Mouse (Mus musculus): ENCODE results near the gene Spta1. TPM values are rescaled to one million over a fixed set of nuclear protein-coding genes. Genes with fewer than 3 reads are reported as not detected.

Spta1 gene
- total RNA-seq, 2 experiments from 2014 or later, result 2.6 to 5.1 TPM

- no peak for DNase-seq
Observed at GRCm38 (mm10) chr1:174267816-174268215, 95.2 kb downstream of the Spta1 start.

- no peak for DNase-seq
Observed at GRCm38 (mm10) chr1:174269162-174269561, 96.6 kb downstream of the Spta1 start.

- no peak for DNase-seq
Observed at GRCm38 (mm10) chr1:174270643-174271042, 98.1 kb downstream of the Spta1 start.

Other genes starting within 250 kb of the Spta1 start
- gene Mndal, start 230.3 kb upstream of the Spta1 start, total RNA-seq (2021), result 10 to 100 TPM; 13.9 to 15.0 TPM
- 10 to 100 TPM in 1 of 2 experiments, 1 to 10 TPM in 1; 8.6 to 12.1 TPM for gene Ifi203, start 230.1 kb upstream of the Spta1 start, total RNA-seq (2021)
- gene Ifi202b, start 190.0 kb upstream of the Spta1 start, total RNA-seq (2021), result not detected
- gene Ifi205, start 141.0 kb upstream of the Spta1 start, total RNA-seq (2021), result 1 to 10 TPM; 1.3 to 3.9 TPM
- not detected for gene Olfr433, start 132.1 kb upstream of the Spta1 start, total RNA-seq (2021)
- not detected for gene Olfr432, start 123.6 kb upstream of the Spta1 start, total RNA-seq (2021)
- not detected for gene Olfr430, start 106.2 kb upstream of the Spta1 start, total RNA-seq (2021)
- gene Olfr429, start 88.4 kb upstream of the Spta1 start, total RNA-seq (2021), result not detected
- gene Olfr427, start 75.9 kb upstream of the Spta1 start, total RNA-seq (2021), result not detected
- gene Olfr231, start 51.6 kb upstream of the Spta1 start, total RNA-seq (2021), result not detected
- not detected for gene Olfr424, start 41.3 kb upstream of the Spta1 start, total RNA-seq (2021)
- not detected for gene Olfr420, start 17.1 kb upstream of the Spta1 start, total RNA-seq (2021)
- not detected for gene Olfr419, start 79.3 kb downstream of the Spta1 start, total RNA-seq (2021)
- not detected for gene Mptx1, start 157.7 kb downstream of the Spta1 start, total RNA-seq (2021)
- not detected for gene Olfr417, start 192.3 kb downstream of the Spta1 start, total RNA-seq (2021)
- not detected for gene Olfr248, start 218.3 kb downstream of the Spta1 start, total RNA-seq (2021)

Data from adrenal gland, postnatal 10 days (tissue).